Comparison of ENCODE assay signal across 23 mouse cellular contexts in the genomic region with DNA sequence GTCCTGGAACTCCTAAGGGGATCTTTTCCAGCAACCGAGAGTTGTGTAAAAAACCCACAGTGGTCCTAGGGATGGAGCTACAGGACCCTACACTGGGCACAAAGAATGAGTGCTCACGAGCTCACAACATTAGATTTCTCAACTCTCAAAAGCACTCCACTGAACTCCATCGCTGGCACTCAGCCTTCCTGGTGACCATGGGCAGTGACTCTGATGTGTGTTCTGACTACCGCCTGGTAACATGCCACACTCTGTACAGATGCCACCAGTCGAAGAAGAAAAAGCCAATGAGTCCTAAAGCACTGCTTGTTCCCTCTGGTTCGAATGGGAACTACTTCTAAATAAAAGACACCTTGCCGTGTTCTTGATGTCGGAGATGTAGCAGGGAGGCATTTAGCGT.
DNase-seq lines count a peak whose midpoint lies in the region; TF ChIP-seq lines count a peak whose summit lies in the region.
"Had no signal": no experiment of that assay in that cellular context is flagged by ENCODE, and none has a peak within 500 bp of the region (broad histone marks: within the 10 kb centered on the region; RNA-seq: fewer than 3 reads in every experiment).

No protein-coding gene starts in this region.

- H3K4me1 ChIP-seq in liver, adult 2 months (ENCODE audit: control insufficient read depth, insufficient read depth, low read length), result no peaks in the 10 kb centered on the region
- H3K4me1 ChIP-seq: forebrain, embryonic 13.5 days; heart, embryonic 13.5 days had no signal

- WGBS in liver, adult 2 months, result 64% methylated on average over 9 of the region's 9 CpGs

- no peaks in the 10 kb centered on the region for H3K79me2 ChIP-seq in liver, adult 2 months (ENCODE audit: control insufficient read depth, insufficient read depth, low read length)

- peak; percentile 41 for DNase-seq in adrenal gland, postnatal 10 days
- no peak for DNase-seq in adrenal gland, adult 8-10 months
- DNase-seq in liver, adult 2 months (ENCODE audit: extremely low read depth, low read depth, low spot score), result peak; percentile 54
- DNase-seq in liver, result no peak
- DNase-seq in lung, postnatal 36 days, result peak; percentile 35
- no peak for DNase-seq in lung, postnatal 14 days
- DNase-seq: B cell, adult 2 months; cerebellum, adult 18-20 months; cerebellum, adult 9-10 months; cerebellum, postnatal 14 days; gastrocnemius, postnatal 10 days; gastrocnemius, postnatal 36 days; heart, postnatal 14 days; heart, postnatal 4 days had no signal

- no peak for TF ChIP-seq CTCF in liver, adult 2 months (IDR thresholded peaks at IDR 0.05; ENCODE audit: low read depth, low read length)

- H3K27ac ChIP-seq in liver, adult 2 months (replicated peaks; ENCODE audit: insufficient read depth, low read depth, low read length), result no peak overlapping the region
- H3K27ac ChIP-seq: forebrain, embryonic 10.5 days; forebrain, embryonic 13.5 days; heart, adult 2 months; heart, embryonic 10.5 days; heart, embryonic 13.5 days; hindbrain, embryonic 14.5 days; hindbrain, postnatal 0 days had no signal

- H3K36me3 ChIP-seq in liver, adult 2 months (ENCODE audit: control insufficient read depth, insufficient read depth, low read length), result peaks cover 64% of the 10 kb centered on the region

- H3K27me3 ChIP-seq in liver, adult 2 months (ENCODE audit: control insufficient read depth, insufficient read depth, low read length), result no peaks in the 10 kb centered on the region
- H3K27me3 ChIP-seq: CH12.LX; forebrain, embryonic 13.5 days; heart, embryonic 13.5 days; Patski had no signal

- no peak overlapping the region for H3K9ac ChIP-seq in liver, adult 2 months (ENCODE audit: low read depth, low read length)
- H3K9ac ChIP-seq: forebrain, embryonic 13.5 days; heart, embryonic 13.5 days; hindbrain, embryonic 14.5 days had no signal

- no peak overlapping the region for H3K4me3 ChIP-seq in liver, adult 2 months (ENCODE audit: insufficient read depth, low read depth, low read length)
- H3K4me3 ChIP-seq: forebrain, embryonic 10.5 days; forebrain, embryonic 13.5 days; heart, adult 2 months; heart, embryonic 10.5 days; heart, embryonic 13.5 days had no signal

- TF ChIP-seq POLR2A in liver, adult 2 months (IDR thresholded peaks at IDR 0.05; ENCODE audit: extremely low read depth, insufficient read depth, low read length), result no peak

Comparison
In these comparisons a context has a peak if more than half of its experiments do, and no peak if none do; other contexts are left out.
1. DNase-seq: peak in adrenal gland, postnatal 10 days (single experiment), liver, adult 2 months (single experiment) and lung, postnatal 36 days (single experiment); none in adrenal gland, adult 8-10 months (single experiment), liver (single experiment) and lung, postnatal 14 days (single experiment).